Mouse (Mus musculus) embryonic fibroblast, embryonic 13.5 days (primary cell): ENCODE data around the gene Bpifb9a.

Source experiments
- CTCF ChIP-seq: IDR thresholded peaks from 2 replicates; pipeline ENCODE4 v1.5.1; 2011; ENCODE audit warnings: mild to moderate bottlenecking, control low read depth, low read length, moderate library complexity, borderline replicate concordance; ENCODE audit not compliant: insufficient read depth
- POLR2A ChIP-seq: IDR thresholded peaks from 2 replicates; pipeline ENCODE4 v1.6.1; 2011; ENCODE audit warnings: low read depth, mild to moderate bottlenecking, control low read depth, low read length, moderate library complexity

GRCm38 (mm10) chr2:154292833-154293232 lies 35.2 kb downstream of the Bpifb9a start:
- TF ChIP-seq CTCF (no peak), POLR2A (no peak)
